Comparison of ENCODE assay signal across 28 mouse cellular contexts in the genomic region with DNA sequence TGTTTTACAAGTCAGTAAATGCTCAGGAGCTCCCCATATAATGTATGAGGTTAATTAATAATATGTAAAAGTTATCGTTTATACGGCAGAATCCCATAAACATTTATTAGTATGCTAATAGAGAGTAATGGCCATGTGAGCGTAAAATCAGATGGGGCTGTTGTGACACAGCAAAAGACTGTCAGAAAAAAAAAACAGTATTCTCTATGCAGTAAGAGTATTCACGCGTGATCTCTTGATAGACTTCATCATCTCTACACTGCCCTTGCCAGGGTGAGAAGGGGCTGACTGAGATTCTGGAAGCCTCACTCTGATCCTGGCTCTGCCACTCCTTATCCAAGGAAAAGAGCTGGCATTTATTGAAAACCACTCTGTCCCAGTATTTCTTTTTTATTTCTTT.
"Had no signal": no experiment of that assay in that cellular context is flagged by ENCODE, and none has a peak within 500 bp of the region (broad histone marks: within the 10 kb centered on the region; RNA-seq: fewer than 3 reads in every experiment).

No protein-coding gene starts in this region.

- H3K4me3 ChIP-seq: embryonic facial prominence, embryonic 10.5 days; embryonic facial prominence, embryonic 12.5 days; embryonic facial prominence, embryonic 13.5 days; embryonic facial prominence, embryonic 15.5 days; erythroblast, embryonic 14.5 days; forebrain, embryonic 10.5 days; forebrain, embryonic 12.5 days; forebrain, embryonic 13.5 days; forebrain, embryonic 15.5 days; gastrocnemius, adult 2 months; heart, adult 2 months had no signal

- H3K4me2 ChIP-seq: embryonic facial prominence, embryonic 12.5 days; embryonic facial prominence, embryonic 13.5 days; embryonic facial prominence, embryonic 15.5 days; forebrain, embryonic 12.5 days; forebrain, embryonic 13.5 days; forebrain, embryonic 15.5 days had no signal

- H3K27ac ChIP-seq: embryonic facial prominence, embryonic 10.5 days; embryonic facial prominence, embryonic 12.5 days; embryonic facial prominence, embryonic 13.5 days; embryonic facial prominence, embryonic 15.5 days; forebrain, embryonic 10.5 days; forebrain, embryonic 12.5 days; forebrain, embryonic 13.5 days; forebrain, embryonic 15.5 days; gastrocnemius, adult 2 months; heart, adult 2 months had no signal

- ATAC-seq: forebrain, embryonic 13.5 days; forebrain, embryonic 14.5 days; forebrain, embryonic 15.5 days; forebrain, embryonic 16.5 days; forebrain, postnatal 0 days had no signal

- DNase-seq: cerebellum, adult 2 months; cerebellum, adult 8-10 months; cerebellum, adult 9-10 months; cerebellum, adult 9-11 months; cerebellum, postnatal 10 days; cerebellum, postnatal 14 days; cerebellum, postnatal 25 days; cerebellum, postnatal 36 days; embryo, embryonic 11 days; forebrain, postnatal 0 days; gastrocnemius, adult 2 months; gastrocnemius, postnatal 10 days; gastrocnemius, postnatal 14 days; gastrocnemius, postnatal 25 days; gastrocnemius, postnatal 36 days; heart, adult 18-20 months; heart, adult 2 months had no signal

- H3K9me3 ChIP-seq: embryonic facial prominence, embryonic 10.5 days; embryonic facial prominence, embryonic 12.5 days; embryonic facial prominence, embryonic 13.5 days; embryonic facial prominence, embryonic 15.5 days; forebrain, embryonic 10.5 days; forebrain, embryonic 12.5 days; forebrain, embryonic 13.5 days; forebrain, embryonic 15.5 days had no signal

- H3K36me3 ChIP-seq: embryonic facial prominence, embryonic 10.5 days; embryonic facial prominence, embryonic 12.5 days; embryonic facial prominence, embryonic 13.5 days; embryonic facial prominence, embryonic 15.5 days; forebrain, embryonic 10.5 days; forebrain, embryonic 12.5 days; forebrain, embryonic 15.5 days had no signal

- H3K27me3 ChIP-seq: embryonic facial prominence, embryonic 12.5 days; embryonic facial prominence, embryonic 13.5 days; embryonic facial prominence, embryonic 15.5 days; forebrain, embryonic 12.5 days; forebrain, embryonic 13.5 days; forebrain, embryonic 15.5 days had no signal

- H3K4me1 ChIP-seq: embryonic facial prominence, embryonic 12.5 days; embryonic facial prominence, embryonic 13.5 days; embryonic facial prominence, embryonic 15.5 days; forebrain, embryonic 12.5 days; forebrain, embryonic 15.5 days had no signal

- H3K9ac ChIP-seq: embryonic facial prominence, embryonic 12.5 days; embryonic facial prominence, embryonic 13.5 days; embryonic facial prominence, embryonic 15.5 days; forebrain, embryonic 12.5 days; forebrain, embryonic 13.5 days; forebrain, embryonic 15.5 days; forebrain, postnatal 0 days had no signal
